Mouse (Mus musculus): ENCODE measurements around the gene Zc4h2. TPM values are rescaled to one million over a fixed set of nuclear protein-coding genes. Genes with fewer than 3 reads are reported as not detected.

The Zc4h2 gene
- polyA plus RNA-seq (2015; fragmentation: Nextera tagmentation; extraction: Ambion mirVana) = 14.9 and 15.3 TPM in 2 replicates

- peak; percentile 97 for ATAC-seq (ENCODE audit: insufficient read depth, low FRiP score, low read depth)
- Histone ChIP-seq H3K9ac (no peak within 1 kb of the TSS), H3K27ac (no peak within 1 kb of the TSS), H3K4me3 (replicated peaks) (peak within 1 kb of the TSS; percentile 47), H3K27me3 (replicated peaks) (no peaks in the 10 kb centered on the region), H3K4me2 (peak within 1 kb of the TSS; percentile 46), H3K9me3 (no peaks in the 10 kb centered on the region), H3K36me3 (no peaks in the 10 kb centered on the region), H3K4me1 (no peaks in the 10 kb centered on the region)
- 13% methylated on average over 7 of the region's 7 CpGs for WGBS
Observed at GRCm38 (mm10) chrX:95657804-95658599, at the start of gene Zc4h2. Zc4h2 (minus strand) TSS chrX:95658509.

- Histone ChIP-seq H3K9me3 (no peaks in the 10 kb centered on the region), H3K9ac (no peak overlapping the region), H3K4me3 (replicated peaks) (no peak overlapping the region), H3K27me3 (replicated peaks) (no peaks in the 10 kb centered on the region), H3K36me3 (no peaks in the 10 kb centered on the region), H3K4me2 (no peak overlapping the region), H3K4me1 (no peaks in the 10 kb centered on the region), H3K27ac (no peak overlapping the region)
- 64% methylated on average over 1 of the region's 1 CpGs for WGBS
- ATAC-seq (ENCODE audit: insufficient read depth, low FRiP score, low read depth) = no peak
Observed at GRCm38 (mm10) chrX:95687119-95687518, 28.8 kb upstream of the Zc4h2 start.

GRCm38 (mm10) chrX:95682206-95682605 is 23.9 kb upstream of the Zc4h2 start:
- H3K27ac ChIP-seq = no peak overlapping the region
- no peaks in the 10 kb centered on the region for H3K36me3 ChIP-seq
- 78% methylated on average over 1 of the region's 1 CpGs for WGBS

GRCm38 (mm10) chrX:95658600-95659084 is 333 bp upstream of the Zc4h2 start:
- H3K4me2 ChIP-seq = peak overlapping the region; percentile 46
- ATAC-seq (ENCODE audit: insufficient read depth, low FRiP score, low read depth) = peak; percentile 50
- no peaks in the 10 kb centered on the region for H3K4me1 ChIP-seq
- H3K9ac ChIP-seq = no peak overlapping the region
- peak overlapping the region; percentile 47 for H3K4me3 ChIP-seq (replicated peaks)
- no peaks in the 10 kb centered on the region for H3K36me3 ChIP-seq
- H3K9me3 ChIP-seq = no peaks in the 10 kb centered on the region
- H3K27me3 ChIP-seq (replicated peaks) = no peaks in the 10 kb centered on the region
- 21% methylated on average over 12 of the region's 12 CpGs for WGBS
- no peak overlapping the region for H3K27ac ChIP-seq

More at GRCm38 (mm10) chrX:95682206-95682605, 23.9 kb upstream of the Zc4h2 start:
- Histone ChIP-seq H3K27me3 (replicated peaks) (no peaks in the 10 kb centered on the region), H3K9ac (no peak overlapping the region), H3K4me3 (replicated peaks) (no peak overlapping the region), H3K4me2 (no peak overlapping the region), H3K9me3 (no peaks in the 10 kb centered on the region), H3K4me1 (no peaks in the 10 kb centered on the region)
- ATAC-seq (ENCODE audit: insufficient read depth, low FRiP score, low read depth) = no peak

GRCm38 (mm10) chrX:95600609-95601008 is 57.7 kb downstream of the Zc4h2 start:
- Histone ChIP-seq H3K9me3 (no peaks in the 10 kb centered on the region), H3K27ac (no peak overlapping the region), H3K4me2 (no peak overlapping the region), H3K4me1 (no peaks in the 10 kb centered on the region), H3K36me3 (no peaks in the 10 kb centered on the region), H3K4me3 (replicated peaks) (no peak overlapping the region), H3K9ac (no peak overlapping the region), H3K27me3 (replicated peaks) (no peaks in the 10 kb centered on the region)
- no peak for ATAC-seq (ENCODE audit: insufficient read depth, low FRiP score, low read depth)
- 41% methylated on average over 5 of the region's 5 CpGs for WGBS

Other genes starting within 250 kb of the Zc4h2 start
- 12.4 and 12.5 TPM in 2 replicates for gene Amer1, start 213.6 kb downstream of the Zc4h2 start, polyA plus RNA-seq (2015; fragmentation: Nextera tagmentation; extraction: Ambion mirVana)
- not detected in 2 replicates for gene Asb12, start 100.5 kb downstream of the Zc4h2 start, polyA plus RNA-seq (2015; fragmentation: Nextera tagmentation; extraction: Ambion mirVana)
- gene Pfn5, start 100.4 kb downstream of the Zc4h2 start, polyA plus RNA-seq (2015; fragmentation: Nextera tagmentation; extraction: Ambion mirVana) = not detected in 2 replicates
- gene Zc3h12b, start 53.2 kb upstream of the Zc4h2 start, polyA plus RNA-seq (2015; fragmentation: Nextera tagmentation; extraction: Ambion mirVana) = 2.1 and 2.3 TPM in 2 replicates